Mouse (Mus musculus) liver, embryonic 14 days (tissue): ENCODE data around the gene Rerg. TPM values are rescaled to one million over a fixed set of nuclear protein-coding genes. Genes with fewer than 3 reads are reported as not detected.

ENCODE experiments used
- polyA plus RNA-seq: library from polyadenylated mRNA; depleted of rRNA; stranded (reverse); fragments of >200 nt; gene quantifications from 2 replicates; pipeline ENCODE4 v1.2.3, GENCODE M21; 2012; rRNA removed

Gene Rerg
- polyA plus RNA-seq: 1.3 and 1.5 TPM in 2 replicates

GRCm38 (mm10) chr6:137170226-137170625 lies at the start of gene Rerg:
Rerg (minus strand) TSS chr6:137170497.

Other genes with a start within 250 kb of the Rerg start
- gene Erp27, start 248.3 kb downstream of the Rerg start, polyA plus RNA-seq: 0.09 and 0.12 TPM in 2 replicates
- under 0.01 and 0.07 TPM in 2 replicates for gene Pde6h, start 246.7 kb downstream of the Rerg start, polyA plus RNA-seq
- gene Arhgdib, start 228.6 kb downstream of the Rerg start, polyA plus RNA-seq: 75.0 and 109 TPM in 2 replicates
- 0.31 and 0.43 TPM in 2 replicates for gene Ptpro, start 81.8 kb upstream of the Rerg start, polyA plus RNA-seq